Mouse (Mus musculus) lung, postnatal 0 days (tissue): ENCODE results near the gene Hrh2.

ENCODE experiments used
- CTCF ChIP-seq: IDR thresholded peaks from 2 replicates; pipeline ENCODE4 v1.5.1; 2016; ENCODE audit warnings: antibody characterized with exemption, mild to moderate bottlenecking
- EP300 ChIP-seq: IDR thresholded peaks from 2 replicates; pipeline ENCODE4 v1.6.1; 2016; ENCODE audit warnings: antibody characterized with exemption, mild to moderate bottlenecking, control low read depth

GRCm38 (mm10) chr13:54282861-54283206, 90.9 kb downstream of the Hrh2 start:
- no peak for TF ChIP-seq CTCF
- no peak for TF ChIP-seq EP300
